Mouse (Mus musculus) neural tube, embryonic 10.5 days (tissue): Measurements from ENCODE around the gene 9530053A07Rik.

Source experiments
- DNase-seq: peaks from one replicate; pipeline ENCODE4 v3.0.0-alpha.2; 2017; ENCODE audit warnings: low spot score; ENCODE audit errors: extremely low spot score

Gene 9530053A07Rik

GRCm38 (mm10) chr7:28169489-28170422, 40.5 kb downstream of the 9530053A07Rik start, which contains the start of gene Fbl:
Gene Fbl, plus strand, starts transcription at chr7:28169710.
- peak; percentile 93 for DNase-seq

- no peak for DNase-seq
These were observed 46.1 kb downstream of the 9530053A07Rik start for GRCm38 (mm10) chr7:28175358-28175757.

DNA sequence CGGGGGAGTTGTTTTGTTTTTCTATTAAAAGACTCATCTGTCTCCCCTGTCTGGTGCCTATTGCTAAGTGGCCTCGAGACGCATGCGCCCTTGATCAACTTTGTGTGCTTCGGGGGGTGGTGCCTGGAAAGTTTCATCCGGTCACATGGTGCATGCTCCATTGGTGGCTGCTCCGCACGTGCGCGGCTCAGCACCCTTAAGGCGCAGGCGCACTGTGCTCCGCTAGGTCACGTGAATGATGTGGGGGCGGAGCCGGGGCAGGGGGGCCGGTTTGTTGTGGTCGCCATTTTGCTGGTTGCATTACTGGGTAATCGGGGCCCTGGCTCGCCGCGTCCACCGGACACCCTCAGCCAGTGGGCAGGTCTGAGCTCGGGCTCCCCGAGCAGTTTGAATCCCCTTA, 50.0 kb downstream of the 9530053A07Rik start, which contains the start of gene Dyrk1b:
Gene Dyrk1b (plus strand): TSS at position 242 of the 400 bp plus-strand sequence.
- peak; percentile 98 for DNase-seq

DNA sequence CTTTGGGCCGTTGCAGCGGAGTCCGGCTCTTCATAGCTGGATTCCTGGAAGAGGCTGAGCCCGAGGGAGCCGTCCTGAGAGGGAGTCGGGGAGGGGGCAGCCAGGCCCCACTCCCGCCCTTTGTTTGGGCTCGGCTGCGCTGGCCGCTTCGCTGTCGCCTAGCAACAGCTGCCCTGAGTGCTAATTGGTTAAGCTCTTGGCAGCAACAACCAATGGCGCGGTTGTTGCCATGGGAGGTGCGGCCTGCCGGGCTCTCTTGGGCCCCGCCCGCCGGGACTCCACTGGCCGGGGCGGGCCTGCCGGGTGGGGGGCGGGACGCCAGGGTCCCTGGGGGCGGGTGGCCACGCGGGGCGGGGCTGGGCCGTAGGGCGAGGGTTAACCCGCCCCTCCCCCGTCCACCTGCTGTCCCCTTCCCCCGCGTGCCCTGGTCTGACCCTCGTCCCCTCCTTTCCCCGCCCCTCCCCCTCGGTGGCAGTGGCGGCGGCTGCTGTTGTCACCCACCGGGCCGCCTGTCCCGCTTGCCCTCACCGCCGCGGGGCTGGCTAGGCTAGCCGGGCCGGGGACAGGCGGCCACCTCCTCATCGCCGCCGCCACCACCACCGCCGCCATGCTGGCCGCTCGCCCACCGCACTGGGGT, 50.6 kb downstream of the 9530053A07Rik start:
- peak; percentile 90 for DNase-seq

GRCm38 (mm10) chr7:28180890-28181289, 51.6 kb downstream of the 9530053A07Rik start:
- DNase-seq, result no peak

DNA sequence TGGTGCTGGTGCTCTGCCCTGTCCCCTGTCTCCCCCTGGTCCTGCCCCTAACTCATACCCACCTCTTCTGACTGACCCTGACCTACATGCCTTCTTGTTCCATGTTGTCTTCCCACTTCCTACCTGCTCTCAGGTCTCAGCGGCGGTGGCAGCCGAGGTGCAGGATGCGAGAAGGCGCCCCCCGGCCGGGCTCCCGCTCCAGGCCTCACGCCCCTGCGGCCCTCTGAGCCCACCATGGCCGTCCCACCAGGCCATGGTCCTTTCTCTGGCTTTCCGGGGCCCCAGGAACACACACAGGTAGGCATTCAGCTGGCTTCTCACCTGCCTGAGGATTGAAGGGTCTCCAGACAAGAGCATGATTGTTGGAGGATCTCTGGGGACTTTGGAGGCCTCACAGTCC, 52.1 kb downstream of the 9530053A07Rik start:
- DNase-seq, result no peak

DNA sequence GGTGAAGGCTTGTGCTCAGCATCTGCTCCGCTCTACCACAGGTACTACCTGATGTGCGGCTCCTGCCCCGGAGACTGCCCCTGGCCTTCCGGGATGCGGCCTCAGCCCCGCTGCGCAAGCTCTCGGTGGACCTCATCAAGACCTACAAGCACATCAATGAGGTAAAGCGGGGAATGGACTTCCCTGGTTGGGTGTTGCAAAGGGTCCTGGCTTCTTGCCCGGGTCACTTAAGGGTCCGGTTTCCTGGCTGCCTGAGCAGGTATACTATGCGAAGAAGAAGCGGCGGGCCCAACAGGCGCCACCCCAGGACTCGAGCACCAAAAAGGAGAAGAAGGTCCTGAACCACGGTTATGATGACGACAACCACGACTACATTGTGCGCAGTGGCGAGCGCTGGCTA, 53.1 kb downstream of the 9530053A07Rik start:
- no peak for DNase-seq

DNA sequence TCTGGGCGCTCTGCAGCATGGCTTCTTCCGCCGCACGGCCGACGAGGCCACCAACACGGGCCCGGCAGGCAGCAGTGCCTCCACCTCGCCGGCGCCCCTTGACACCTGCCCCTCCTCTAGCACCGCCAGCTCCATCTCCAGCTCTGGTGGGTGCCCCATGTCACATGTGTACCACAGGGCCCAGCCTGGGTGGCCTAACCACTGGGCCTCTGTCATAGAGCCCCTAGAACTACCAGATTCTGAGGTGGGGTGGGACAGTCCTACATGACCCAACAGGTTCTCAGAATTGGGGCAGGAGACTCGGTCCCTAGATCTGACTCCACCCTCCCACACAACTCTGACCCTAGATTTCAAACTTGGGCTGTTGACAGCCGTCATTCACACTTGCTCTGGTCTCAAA, 56.6 kb downstream of the 9530053A07Rik start:
- no peak for DNase-seq

- DNase-seq, result no peak
These were observed 57.4 kb downstream of the 9530053A07Rik start for GRCm38 (mm10) chr7:28186631-28187030.

- no peak for DNase-seq
These were observed 62.2 kb downstream of the 9530053A07Rik start for GRCm38 (mm10) chr7:28191489-28191888.

DNA sequence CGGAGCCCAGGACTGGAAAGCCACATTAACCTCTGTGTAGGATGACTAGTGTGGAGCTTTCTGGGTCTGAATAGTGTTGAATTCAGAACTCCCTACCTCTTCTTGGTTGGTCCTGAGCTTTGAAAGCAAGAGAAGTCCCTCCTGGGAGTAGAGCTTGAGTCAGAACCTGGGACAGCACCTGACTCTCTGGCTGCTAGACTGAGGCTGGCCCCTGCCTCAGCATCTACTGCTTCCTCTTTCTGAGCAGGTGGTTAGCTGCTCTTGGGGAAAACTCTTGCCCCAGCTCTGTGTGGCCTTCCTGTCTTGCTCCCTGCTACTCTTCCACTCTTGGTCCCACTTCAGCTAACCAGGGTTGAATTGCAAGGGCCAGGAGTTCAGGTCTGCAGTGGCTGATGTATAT, 62.6 kb downstream of the 9530053A07Rik start:
- DNase-seq, result no peak

- no peak for DNase-seq
These were observed 66.3 kb downstream of the 9530053A07Rik start for GRCm38 (mm10) chr7:28195414-28196098.

GRCm38 (mm10) chr7:28196528-28196927, 67.3 kb downstream of the 9530053A07Rik start:
- DNase-seq, result no peak

GRCm38 (mm10) chr7:28199054-28199453, 69.8 kb downstream of the 9530053A07Rik start:
- DNase-seq, result no peak

- DNase-seq, result no peak
These were observed 74.2 kb downstream of the 9530053A07Rik start for GRCm38 (mm10) chr7:28203207-28204108.

- DNase-seq, result no peak
These were observed 76.9 kb downstream of the 9530053A07Rik start for GRCm38 (mm10) chr7:28206044-28206600.

DNA sequence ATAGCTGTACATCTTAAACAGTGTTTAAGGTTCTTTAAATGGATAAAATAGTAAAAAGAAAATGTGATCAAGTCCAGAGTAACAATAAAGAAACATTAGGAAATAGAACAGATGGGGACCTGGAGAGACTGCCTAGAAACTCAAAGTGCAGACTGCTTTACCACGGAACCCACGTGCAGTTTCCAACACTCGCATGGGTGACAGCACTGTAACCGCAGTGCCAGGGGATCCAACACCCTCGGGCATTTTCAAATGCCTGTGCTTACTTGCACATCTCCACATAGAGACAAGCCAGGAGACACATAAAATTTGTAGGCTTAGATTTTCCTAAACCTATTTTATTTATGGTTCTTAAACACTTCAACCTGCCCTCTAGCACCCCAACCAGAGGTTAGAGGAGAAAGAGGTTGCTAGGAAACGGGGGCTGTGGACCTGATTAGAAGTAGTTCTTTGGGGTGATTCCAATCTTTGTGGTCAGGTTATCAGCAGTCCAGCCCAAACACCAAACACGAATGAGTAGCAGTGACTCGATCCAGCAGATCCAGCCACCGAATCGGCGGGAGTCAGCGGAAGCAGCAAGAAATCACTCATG, 79.2 kb downstream of the 9530053A07Rik start:
- DNase-seq, result no peak

GRCm38 (mm10) chr7:28208988-28209508, 79.8 kb downstream of the 9530053A07Rik start:
- DNase-seq, result peak; percentile 44

DNA sequence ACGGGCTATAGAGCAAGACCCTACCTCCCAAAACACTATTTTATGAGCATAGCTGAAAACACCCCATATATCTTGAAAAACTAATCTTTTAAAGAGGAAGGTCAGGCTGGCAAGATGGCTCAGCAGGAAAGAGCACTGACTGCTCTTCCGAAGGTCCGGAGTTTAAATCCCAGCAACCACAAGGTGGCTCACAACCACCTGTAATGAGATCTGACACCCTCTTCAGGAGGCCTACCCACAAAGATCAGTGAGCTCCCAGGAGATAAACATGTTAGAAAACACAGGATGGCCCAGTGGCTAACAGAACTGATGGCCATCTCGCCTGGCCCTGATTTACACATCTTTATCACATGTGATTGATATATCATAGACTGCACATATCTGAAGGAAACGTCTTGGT, 81.5 kb downstream of the 9530053A07Rik start:
- DNase-seq, result no peak

DNA sequence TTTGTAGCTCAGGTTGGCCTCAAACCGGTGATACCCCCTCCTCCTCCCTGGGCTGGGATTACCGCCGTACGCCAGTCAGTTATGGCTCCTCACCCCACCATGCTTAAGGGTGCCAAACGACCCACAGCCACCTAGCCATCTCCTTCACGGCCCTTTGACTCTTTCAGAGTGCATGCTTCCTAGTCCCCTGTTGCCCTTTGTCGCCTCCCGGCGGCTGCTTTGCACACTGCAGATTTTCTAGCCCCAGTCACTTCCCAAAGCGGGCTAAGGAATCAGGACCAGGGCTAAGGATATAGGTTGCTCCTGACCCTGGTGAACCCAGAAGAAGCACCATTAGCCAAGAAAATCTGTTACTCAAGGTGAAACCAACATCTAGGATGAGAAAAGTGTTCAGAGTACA, 84.9 kb downstream of the 9530053A07Rik start:
- peak; percentile 45 for DNase-seq
